Mouse (Mus musculus) testis, adult 2 months (tissue): ENCODE results near the gene Cenpn.

Experiments used
- CTCF ChIP-seq: fragments of 200-500 bp; IDR thresholded peaks from 2 replicates; pipeline ENCODE4 v1.5.1; 2012; ENCODE audit warnings: low read depth, mild to moderate bottlenecking, inconsistent platforms, low read length, moderate library complexity; ENCODE audit not compliant: control insufficient read depth, insufficient read depth, insufficient replicate concordance
- POLR2A ChIP-seq: fragments of 200-500 bp; IDR thresholded peaks from 2 replicates; pipeline ENCODE4 v1.6.1; 2012; ENCODE audit warnings: low read depth, mild to moderate bottlenecking, inconsistent platforms, low read length, moderate library complexity; ENCODE audit not compliant: control insufficient read depth

GRCm38 (mm10) chr8:116922060-116922757, 679 bp downstream of the Cenpn start:
- TF ChIP-seq POLR2A (no peak), CTCF (no peak)
